In genomic region chr6:113030970-113031660, GRCm38 (mm10) we compare ENCODE assay signal across 19 mouse cellular contexts. TPM values are rescaled to one million over a fixed set of nuclear protein-coding genes. Genes with fewer than 3 reads are reported as not detected.
A peak's percentile ranks its signal among the peaks of the same experiment; 100 is the strongest.
DNase-seq lines count a peak whose midpoint lies in the region; ATAC-seq and TF ChIP-seq lines count a peak whose summit lies in the region.
"Had no signal": no experiment of that assay in that cellular context is flagged by ENCODE, and none has a peak within 500 bp of the region (broad histone marks: within the 10 kb centered on the region; RNA-seq: fewer than 3 reads in every experiment).

No protein-coding gene starts in this region.

- no peaks in the 10 kb centered on the region for H3K27me3 ChIP-seq in limb, embryonic 12.5 days
- no peaks in the 10 kb centered on the region for H3K27me3 ChIP-seq in limb, embryonic 10.5 days (ENCODE audit: low read depth, poor library complexity, severe bottlenecking)
- no peaks in the 10 kb centered on the region for H3K27me3 ChIP-seq in intestine, postnatal 0 days (replicated peaks; ENCODE audit: control insufficient read depth, insufficient read depth, low read length)
- no peaks in the 10 kb centered on the region for H3K27me3 ChIP-seq in thymus, adult 2 months (ENCODE audit: control insufficient read depth, insufficient read depth, low read length)
- H3K27me3 ChIP-seq: forebrain, embryonic 13.5 days; heart, embryonic 13.5 days; lung, embryonic 15.5 days; neural tube, embryonic 13.5 days had no signal

- no peak for TF ChIP-seq POLR2A in thymus, adult 2 months (IDR thresholded peaks at IDR 0.05; ENCODE audit: control insufficient read depth, extremely low read depth, insufficient read depth, low read length, poor library complexity)

- ATAC-seq in limb, embryonic 12.5 days (ENCODE audit: insufficient number of reproducible peaks, insufficient read depth, low FRiP score, low TSS enrichment, low read depth) = no peak
- peak; percentile 79 for ATAC-seq in intestine, postnatal 0 days
- ATAC-seq: forebrain, embryonic 13.5 days; hindbrain, embryonic 16.5 days; liver, embryonic 12.5 days had no signal

- H3K4me3 ChIP-seq in limb, embryonic 12.5 days (replicated peaks) = no peak overlapping the region
- H3K4me3 ChIP-seq in limb, embryonic 10.5 days = no peak overlapping the region
- H3K4me3 ChIP-seq in intestine, postnatal 0 days (ENCODE audit: low read depth, low read length) = no peak overlapping the region
- no peak overlapping the region for H3K4me3 ChIP-seq in thymus, adult 2 months (ENCODE audit: control insufficient read depth, insufficient read depth, low read length)
- H3K4me3 ChIP-seq: forebrain, embryonic 13.5 days; heart, embryonic 13.5 days; liver, embryonic 12.5 days; lung, embryonic 15.5 days; neural tube, embryonic 13.5 days had no signal

- no peak for TF ChIP-seq CTCF in intestine, postnatal 0 days (IDR thresholded peaks at IDR 0.05; ENCODE audit: low read depth)
- TF ChIP-seq CTCF in thymus, adult 2 months (IDR thresholded peaks at IDR 0.05; ENCODE audit: borderline replicate concordance, control insufficient read depth, extremely low read depth, insufficient read depth, low read length, poor library complexity) = no peak

- peak; percentile 34 for DNase-seq in cerebellum, adult 11-12 months
- no peak for DNase-seq in cerebellum, postnatal 14 days
- DNase-seq in limb, embryonic 10.5 days (ENCODE audit: low spot score) = no peak
- DNase-seq in cerebellum, adult 9-11 months = peak; percentile 42
- DNase-seq in adrenal gland, postnatal 14 days = no peak
- DNase-seq in thymus, adult 2 months = no peak
- DNase-seq: heart, postnatal 4 days; kidney, adult 8-10 months; kidney, postnatal 25 days; layer of hippocampus, postnatal 36 days; left cerebral cortex, postnatal 4 days had no signal

- no peaks in the 10 kb centered on the region for H3K9me3 ChIP-seq in limb, embryonic 12.5 days
- no peaks in the 10 kb centered on the region for H3K9me3 ChIP-seq in limb, embryonic 10.5 days (replicated peaks)
- H3K9me3 ChIP-seq in intestine, postnatal 0 days (ENCODE audit: control insufficient read depth) = no peaks in the 10 kb centered on the region
- H3K9me3 ChIP-seq: forebrain, embryonic 13.5 days; heart, embryonic 13.5 days; liver, embryonic 12.5 days; lung, embryonic 15.5 days; neural tube, embryonic 13.5 days had no signal

- 70% methylated on average over 10 of the region's 10 CpGs for WGBS in limb, embryonic 12.5 days
- 82% methylated on average over 10 of the region's 10 CpGs for WGBS in limb, embryonic 10.5 days
- 44% methylated on average over 10 of the region's 10 CpGs for WGBS in intestine, postnatal 0 days
- 92% methylated on average over 10 of the region's 10 CpGs for WGBS in thymus, adult 2 months

- no peaks in the 10 kb centered on the region for H3K4me1 ChIP-seq in limb, embryonic 12.5 days (replicated peaks)
- H3K4me1 ChIP-seq in limb, embryonic 10.5 days = no peaks in the 10 kb centered on the region
- 0 out of 2 replicates have a peak, but pooled peaks cover 4% of the 10 kb centered on the region for H3K4me1 ChIP-seq in intestine, postnatal 0 days (replicated peaks; ENCODE audit: control insufficient read depth, insufficient read depth, low read length)
- H3K4me1 ChIP-seq in thymus, adult 2 months (replicated peaks; ENCODE audit: control insufficient read depth, insufficient read depth, low read length) = no peaks in the 10 kb centered on the region
- H3K4me1 ChIP-seq: heart, embryonic 13.5 days; liver, embryonic 12.5 days; lung, embryonic 15.5 days; neural tube, embryonic 13.5 days had no signal

- H3K27ac ChIP-seq in limb, embryonic 12.5 days = 0 out of 2 replicates have a peak overlapping the region, but pooled peaks have one; percentile 18
- H3K27ac ChIP-seq in limb, embryonic 10.5 days = no peak overlapping the region
- no peak overlapping the region for H3K27ac ChIP-seq in intestine, postnatal 0 days (ENCODE audit: low read depth, low read length)
- no peak overlapping the region for H3K27ac ChIP-seq in thymus, adult 2 months (ENCODE audit: control insufficient read depth, insufficient read depth, low read length)
- H3K27ac ChIP-seq: forebrain, embryonic 13.5 days; heart, embryonic 13.5 days; liver, embryonic 12.5 days; lung, embryonic 15.5 days; neural tube, embryonic 13.5 days had no signal

- H3K9ac ChIP-seq in limb, embryonic 12.5 days (replicated peaks) = no peak overlapping the region
- no peak overlapping the region for H3K9ac ChIP-seq in intestine, postnatal 0 days (ENCODE audit: low read depth, low read length)
- H3K9ac ChIP-seq: forebrain, embryonic 13.5 days; heart, embryonic 13.5 days; liver, embryonic 12.5 days; lung, embryonic 15.5 days; neural tube, embryonic 13.5 days had no signal

- H3K4me2 ChIP-seq in limb, embryonic 12.5 days = no peak overlapping the region
- H3K4me2 ChIP-seq in intestine, postnatal 0 days (replicated peaks; ENCODE audit: low read depth) = no peak overlapping the region
- H3K4me2 ChIP-seq: forebrain, embryonic 13.5 days; heart, embryonic 13.5 days; liver, embryonic 12.5 days; lung, embryonic 15.5 days; neural tube, embryonic 13.5 days had no signal

- no peaks in the 10 kb centered on the region for H3K36me3 ChIP-seq in limb, embryonic 12.5 days
- no peaks in the 10 kb centered on the region for H3K36me3 ChIP-seq in limb, embryonic 10.5 days
- H3K36me3 ChIP-seq in intestine, postnatal 0 days (ENCODE audit: control insufficient read depth, insufficient read depth) = no peaks in the 10 kb centered on the region
- no peaks in the 10 kb centered on the region for H3K36me3 ChIP-seq in thymus, adult 2 months (ENCODE audit: control insufficient read depth, insufficient read depth, low read length)
- H3K36me3 ChIP-seq: heart, embryonic 13.5 days; liver, embryonic 12.5 days; lung, embryonic 15.5 days; neural tube, embryonic 13.5 days had no signal

RNA-seq across cellular contexts. Expression of gene Thumpd3, which starts 14.9 kb away (rescaled TPM):
- polyA plus RNA-seq in limb, embryonic 12.5 days (2016; fragmentation: Nextera tagmentation; extraction: Ambion mirVana) = 44.4 and 49.7 TPM in 2 replicates
- polyA plus RNA-seq in limb, embryonic 10.5 days (2016; fragmentation: Nextera tagmentation; extraction: Ambion mirVana) = 59.5 and 66.5 TPM in 2 replicates
- polyA plus RNA-seq in intestine, postnatal 0 days (2015; fragmentation: Nextera tagmentation; extraction: Ambion mirVana) = 36.0 and 36.6 TPM in 2 replicates
- total RNA-seq in adrenal gland, postnatal 14 days (2021) = 35.2 and 36.2 TPM in 2 replicates
- 10.7 and 13.4 TPM in 2 replicates for polyA plus RNA-seq in thymus, adult 2 months (2012; rRNA removed)

RNA-seq across cellular contexts. Expression of gene Setd5, which starts 46.0 kb away (rescaled TPM):
- 74.4 and 78.2 TPM in 2 replicates for polyA plus RNA-seq in limb, embryonic 12.5 days (2016; fragmentation: Nextera tagmentation; extraction: Ambion mirVana)
- 86.2 and 92.0 TPM in 2 replicates for polyA plus RNA-seq in limb, embryonic 10.5 days (2016; fragmentation: Nextera tagmentation; extraction: Ambion mirVana)
- polyA plus RNA-seq in intestine, postnatal 0 days (2015; fragmentation: Nextera tagmentation; extraction: Ambion mirVana) = 32.2 and 32.9 TPM in 2 replicates
- total RNA-seq in adrenal gland, postnatal 14 days (2021) = 104 and 113 TPM in 2 replicates
- 51.8 and 52.2 TPM in 2 replicates for polyA plus RNA-seq in thymus, adult 2 months (2012; rRNA removed)

Comparison
In these comparisons a context has a peak if more than half of its experiments do, and no peak if none do; other contexts are left out.
1. DNase-seq: peak in cerebellum, adult 11-12 months (single experiment) and cerebellum, adult 9-11 months (single experiment); none in cerebellum, postnatal 14 days (0 of 2), limb, embryonic 10.5 days (single experiment), adrenal gland, postnatal 14 days (single experiment) and thymus, adult 2 months (single experiment).